Mouse (Mus musculus) spleen, postnatal 10 days (tissue): ENCODE measurements at regions not wholly inside any gene's neighbourhood (a gene's known extent, or its start where the extent isn't known, plus 50 kb on each side); places are given as distances from the start of the nearest gene placed in this dataset.

Source experiments
- DNase-seq, 2 experiments: peaks; one replicate each; pipeline ENCODE4 v3.0.0; 2021 to 2022; ENCODE audit warnings: low spot score in 2 of 2

DNA sequence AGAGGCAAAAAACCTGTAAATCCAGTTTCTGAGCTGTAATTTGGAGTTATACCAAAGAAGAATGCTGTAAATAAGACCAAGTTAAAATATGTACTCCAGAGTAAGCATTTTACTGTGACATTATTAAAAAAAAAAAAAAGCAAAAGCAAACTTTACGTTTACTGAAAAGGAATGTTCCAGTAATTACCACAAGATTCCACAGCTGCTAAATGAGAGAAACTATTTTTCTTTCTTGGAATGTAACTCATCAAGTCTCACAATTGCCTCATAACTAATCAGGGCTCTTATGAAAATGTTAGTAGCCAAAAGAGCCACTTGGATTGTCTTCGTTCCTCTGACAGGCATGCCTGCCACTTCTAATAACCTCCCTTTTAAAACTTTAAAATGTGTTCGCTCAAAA lies 210.5 kb upstream of the Cited2 start:
- DNase-seq = no peak

DNA sequence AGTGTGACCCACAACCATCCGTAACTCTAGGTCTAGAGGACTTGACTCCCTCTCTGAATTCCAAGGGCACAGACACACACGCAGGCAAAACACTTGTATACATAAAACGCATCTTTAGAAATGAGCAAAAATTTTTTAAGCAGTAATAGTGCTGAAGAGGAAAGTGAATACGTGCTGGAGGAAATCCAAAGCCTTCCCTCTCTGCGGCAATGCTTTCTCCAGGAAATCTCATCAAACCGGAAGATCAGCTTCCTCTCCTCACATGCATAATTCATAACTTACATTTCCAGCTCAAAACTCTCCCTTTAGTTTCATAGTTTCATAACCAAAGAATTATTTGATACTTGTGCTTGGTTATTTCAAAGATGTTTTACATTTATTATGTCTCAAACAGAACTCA lies 209.3 kb upstream of the Cited2 start:
- DNase-seq = no peak

GRCm38 (mm10) chr10:17516068-17516467 lies 206.9 kb upstream of the Cited2 start:
- no peak for DNase-seq

DNA sequence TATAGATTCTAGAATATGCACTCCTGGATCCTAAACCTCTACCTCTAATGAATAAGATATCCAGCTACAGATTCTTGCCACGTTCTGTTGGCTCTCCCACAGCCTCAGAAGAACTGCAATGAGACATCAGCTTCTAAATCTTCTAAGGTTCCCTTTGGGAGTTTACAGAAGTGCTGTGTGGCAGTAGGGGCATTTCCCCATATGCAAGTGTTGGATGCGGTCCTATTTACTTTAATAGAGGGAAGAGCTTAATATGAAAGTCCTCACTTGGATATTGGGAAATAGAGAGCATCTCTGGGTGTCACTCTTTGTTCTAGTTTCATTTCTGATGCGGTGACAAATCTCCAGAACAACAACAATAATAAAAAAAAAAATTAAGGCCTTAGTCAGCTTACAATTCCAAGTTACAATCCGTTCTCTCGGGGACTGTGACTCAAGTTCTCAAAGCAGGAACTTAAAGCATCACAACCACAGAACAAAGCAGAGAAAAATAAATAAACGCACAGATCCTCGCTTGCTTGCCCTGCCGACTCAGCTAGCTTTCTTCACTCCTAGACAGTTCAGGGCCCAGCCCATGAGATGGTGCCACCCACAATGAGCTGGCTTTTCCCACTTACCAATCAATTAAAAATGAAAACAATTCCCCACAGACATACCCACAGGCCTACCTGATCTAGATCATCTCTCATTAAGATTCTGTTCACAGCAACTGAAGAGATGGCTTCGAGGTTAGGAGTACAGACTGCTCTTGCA lies 204.4 kb upstream of the Cited2 start:
- DNase-seq = no peak

DNA sequence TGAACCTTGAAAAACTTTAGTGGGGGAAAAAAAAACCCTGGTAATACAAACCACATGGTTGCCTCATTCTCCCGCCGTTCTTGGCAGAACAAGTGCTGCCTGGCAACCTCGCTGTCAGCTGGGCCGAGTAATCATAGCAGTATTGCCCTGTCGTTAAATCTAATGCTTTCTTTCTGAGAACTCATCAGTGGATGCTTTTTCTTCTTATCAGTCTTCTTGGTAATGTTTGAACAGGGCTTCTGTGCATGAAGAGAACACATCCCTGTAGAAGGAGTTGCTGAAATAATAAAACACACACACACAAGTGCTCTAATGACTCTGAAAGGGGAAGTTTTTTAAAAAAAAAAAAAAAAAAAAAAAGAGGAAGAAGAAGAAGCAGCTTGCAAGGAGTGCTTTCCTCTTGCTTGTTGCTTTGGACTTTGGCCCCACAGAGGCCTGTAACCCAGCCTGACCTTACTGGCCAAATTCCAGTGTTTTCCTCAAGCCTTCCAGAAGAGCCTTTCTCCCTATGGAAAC lies 200.9 kb upstream of the Cited2 start:
- DNase-seq = peak in 1 of 2 experiments; percentile 36

GRCm38 (mm10) chr10:17523558-17524328 lies 199.3 kb upstream of the Cited2 start:
- DNase-seq = no peak

- no peak for DNase-seq
These were observed 195.8 kb upstream of the Cited2 start for GRCm38 (mm10) chr10:17527151-17527737.

- DNase-seq = no peak
These were observed 194.9 kb upstream of the Cited2 start for GRCm38 (mm10) chr10:17528116-17528515.

DNA sequence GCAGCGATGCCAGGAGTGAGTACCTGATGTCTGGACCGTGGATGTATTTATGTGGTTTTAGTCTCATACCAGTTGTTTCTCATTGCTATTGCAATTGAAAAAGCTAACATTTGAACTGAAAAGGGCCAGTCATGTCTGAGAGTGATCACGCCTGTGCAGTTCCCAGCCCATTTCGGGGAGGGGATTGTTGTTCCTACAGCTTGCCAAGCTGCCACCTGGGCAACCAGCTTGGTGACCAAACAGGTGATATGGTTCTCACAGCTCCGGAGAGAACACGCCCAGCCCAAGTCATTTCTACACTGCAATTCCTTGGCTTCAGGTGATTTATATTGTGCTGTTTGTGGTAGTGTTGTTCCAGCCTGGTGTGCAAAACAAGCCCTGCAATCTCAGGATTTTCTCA lies 194.2 kb upstream of the Cited2 start:
- no peak for DNase-seq

DNA sequence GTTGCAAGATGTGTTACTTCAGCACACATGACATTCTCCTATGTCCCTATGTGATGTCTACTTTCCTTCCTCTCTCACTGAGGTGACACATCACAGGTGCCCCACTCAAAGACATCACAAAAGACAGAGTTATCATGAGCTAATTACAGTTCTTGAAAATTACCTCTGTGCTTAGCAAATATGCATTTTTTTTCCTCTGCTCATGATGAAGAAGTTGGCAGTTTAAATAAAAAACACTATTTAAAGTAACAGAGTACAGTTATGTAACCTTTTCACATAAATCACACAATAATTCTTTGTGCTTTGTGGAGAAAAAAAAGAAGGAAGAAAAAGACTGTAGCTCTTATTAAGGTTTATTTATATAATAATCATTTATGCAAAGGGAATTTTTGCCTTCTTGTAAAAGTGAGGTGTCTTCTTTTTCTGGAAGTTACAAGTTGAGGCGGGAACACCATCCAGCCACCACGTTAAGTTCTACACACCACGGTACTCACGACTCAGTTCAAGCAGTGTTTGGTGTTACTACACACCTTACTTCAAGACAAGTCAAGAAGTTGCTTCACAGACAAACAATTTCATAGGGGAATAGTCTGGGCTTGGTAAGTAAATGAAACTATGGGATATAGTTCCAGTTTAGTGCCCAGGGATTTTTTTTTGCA lies 193.0 kb upstream of the Cited2 start:
- no peak for DNase-seq

GRCm38 (mm10) chr10:17531021-17531420 lies 192.0 kb upstream of the Cited2 start:
- no peak for DNase-seq

- DNase-seq = no peak
These were observed 184.0 kb upstream of the Cited2 start for GRCm38 (mm10) chr10:17538944-17539533.

GRCm38 (mm10) chr10:17540404-17541375 lies 182.3 kb upstream of the Cited2 start:
- DNase-seq = no peak

DNA sequence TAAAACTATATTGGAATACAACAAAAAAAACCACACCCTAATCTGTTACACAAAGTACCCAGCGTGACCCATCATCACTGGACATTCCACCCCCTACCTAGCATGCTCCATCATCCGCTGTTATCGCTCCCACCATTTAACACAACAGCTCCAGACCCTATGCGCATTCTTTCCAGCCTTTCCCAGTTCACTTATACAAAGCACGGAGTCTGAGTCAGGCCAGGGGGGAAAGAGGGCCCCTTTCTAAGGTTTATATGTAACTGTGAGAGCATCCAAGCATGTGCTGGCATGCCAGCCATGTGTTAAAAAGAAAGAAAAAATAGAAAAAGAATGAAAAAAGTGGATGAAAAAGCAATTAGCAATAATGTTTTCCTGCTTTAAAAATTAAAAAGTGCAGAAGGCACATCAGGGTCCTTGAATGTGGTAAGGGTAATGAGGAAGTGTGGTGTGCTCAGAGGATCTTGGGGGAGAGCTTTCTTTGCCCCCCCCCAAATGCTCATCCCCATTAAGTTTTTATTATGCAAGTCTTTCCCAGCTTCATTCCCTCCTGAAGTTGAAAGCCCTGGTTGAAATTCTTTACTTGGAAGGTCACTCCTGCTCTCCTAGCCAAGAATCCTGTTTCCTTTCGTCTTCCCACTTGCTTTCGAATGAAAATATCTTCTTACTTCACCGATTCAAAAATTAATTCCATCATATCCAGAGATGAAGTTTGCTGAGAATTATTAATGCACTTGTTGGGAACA lies 180.7 kb upstream of the Cited2 start:
- DNase-seq = no peak

DNA sequence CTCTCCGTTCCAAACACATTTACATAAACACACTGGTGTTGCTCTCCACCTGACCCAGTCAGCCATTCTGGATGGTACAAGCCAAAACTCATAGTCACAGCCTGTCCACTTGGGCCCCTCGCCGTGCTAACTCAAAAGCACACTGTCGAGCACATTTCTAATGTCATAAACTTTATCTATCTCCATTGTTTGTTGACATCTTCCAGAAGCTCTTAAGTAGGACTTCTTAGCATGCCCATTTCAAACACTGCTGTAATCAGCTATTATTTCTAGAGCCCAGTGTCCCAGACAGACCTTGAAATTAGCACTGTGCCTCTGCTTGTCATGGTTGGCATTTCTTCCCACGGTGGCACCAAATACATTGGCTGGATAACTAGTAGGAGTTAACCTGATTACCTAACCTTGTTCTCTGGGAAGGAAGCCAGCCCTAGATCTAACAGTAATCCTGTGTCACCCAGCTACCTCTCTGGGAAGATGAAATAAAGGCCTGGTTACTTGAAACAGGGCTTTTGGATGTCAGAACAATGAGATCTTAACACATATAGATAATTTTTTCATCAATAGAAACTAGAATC lies 180.1 kb upstream of the Cited2 start:
- no peak for DNase-seq

GRCm38 (mm10) chr10:17545291-17545690 lies 177.7 kb upstream of the Cited2 start:
- no peak for DNase-seq

DNA sequence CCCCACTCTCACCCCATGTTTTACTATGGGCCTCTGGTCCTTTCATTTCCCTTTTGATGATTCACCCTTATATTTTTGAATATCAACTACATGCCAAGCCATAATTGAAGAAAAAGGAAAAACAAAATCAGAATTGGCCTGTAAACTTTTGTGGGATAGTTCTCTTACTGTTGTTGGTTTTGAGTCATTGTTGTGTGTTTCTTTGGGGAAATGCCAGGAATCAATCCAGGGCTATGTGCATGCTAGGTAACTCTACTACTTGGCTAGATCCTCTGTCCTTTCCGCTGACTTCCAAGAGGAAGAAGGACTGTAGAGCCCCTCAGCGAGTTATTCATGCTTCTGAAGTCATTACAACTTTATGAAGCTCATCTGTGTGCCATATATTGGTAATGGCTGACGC lies 175.0 kb upstream of the Cited2 start:
- no peak for DNase-seq

- no peak for DNase-seq
These were observed 174.1 kb upstream of the Cited2 start for GRCm38 (mm10) chr10:17548629-17549580.
